Mouse (Mus musculus) lung, postnatal 0 days (tissue): ENCODE results near the gene Btg2. TPM values are rescaled to one million over a fixed set of nuclear protein-coding genes. Genes with fewer than 3 reads are reported as not detected.

Source experiments
- ATAC-seq: fragments of 200-750 bp; cut with Nextera tagmentation; 2 replicates; pipeline ENCODE4 v1.8.0; 2017; ENCODE audit warnings: moderate library complexity
- DNase-seq: peaks from one replicate; pipeline ENCODE4 v3.0.0-alpha.2; 2016; ENCODE audit warnings: low spot score
- H3K27ac ChIP-seq: fragments of 300-500 bp; sonication (generic); 2 replicates; pipeline ENCODE4 v1.5.1; 2014; ENCODE audit warnings: antibody characterized with exemption, mild to moderate bottlenecking, low read length, mixed read lengths
- H3K27me3 ChIP-seq: fragments of 300-500 bp; sonication (generic); replicated peaks from 2 replicates; pipeline ENCODE4 v1.6.1; 2014; ENCODE audit warnings: low read length, mixed read lengths; ENCODE audit not compliant: insufficient read depth
- H3K36me3 ChIP-seq: fragments of 300-500 bp; sonication (generic); 2 replicates; pipeline ENCODE4 v1.6.1; 2014; ENCODE audit warnings: low read length, mixed read lengths; ENCODE audit not compliant: insufficient read depth
- H3K4me1 ChIP-seq: fragments of 300-500 bp; sonication (generic); 2 replicates; pipeline ENCODE4 v1.6.1; 2014; ENCODE audit warnings: antibody characterized with exemption, low read depth, low read length, mixed read lengths; ENCODE audit not compliant: insufficient read depth
- H3K4me2 ChIP-seq: fragments of 300-500 bp; sonication (generic); replicated peaks from 2 replicates; pipeline ENCODE4 v1.6.1; 2014; ENCODE audit warnings: low read depth, mild to moderate bottlenecking, low read length, moderate library complexity, mixed read lengths
- H3K4me3 ChIP-seq: fragments of 300-500 bp; sonication (generic); 2 replicates; pipeline ENCODE4 v1.5.1; 2014; ENCODE audit warnings: low read depth, low read length
- H3K9ac ChIP-seq: fragments of 300-500 bp; sonication (generic); replicated peaks from 2 replicates; pipeline ENCODE4 v1.6.1; 2014; ENCODE audit warnings: low read depth, mild to moderate bottlenecking
- H3K9me3 ChIP-seq: fragments of 300-500 bp; sonication (generic); 2 replicates; pipeline ENCODE4 v1.6.1; 2016; ENCODE audit warnings: low read length, mixed read lengths
- CTCF ChIP-seq: IDR thresholded peaks from 2 replicates; pipeline ENCODE4 v1.5.1; 2016; ENCODE audit warnings: antibody characterized with exemption, mild to moderate bottlenecking
- EP300 ChIP-seq: IDR thresholded peaks from 2 replicates; pipeline ENCODE4 v1.6.1; 2016; ENCODE audit warnings: antibody characterized with exemption, mild to moderate bottlenecking, control low read depth
- WGBS: fragments of 180-500 bp; shearing (Covaris S2); extraction: QIAGEN DNeasy Blood & Tissue Kit; methylation state at CpG from one replicate; pipeline ENCODE4 v1.1.7; 2014; 5-methylcytosine and 5-hydroxymethylcytosine counted together
- polyA plus RNA-seq: library from polyadenylated mRNA; unstranded; fragments of >200 nt; fragmentation: Nextera tagmentation; extraction: Ambion mirVana; gene quantifications from 2 replicates; pipeline ENCODE4 v1.2.1, GENCODE M21; 2015

Gene Btg2
- polyA plus RNA-seq, 1 experiment from 2014 or later = 184 TPM

- Histone ChIP-seq H3K9me3 (no peaks in the 10 kb centered on the region), H3K9ac (no peak overlapping the region), H3K4me3 (no peak overlapping the region; the same call in 1 of the 2 replicates), H3K27ac (peak overlapping the region; percentile 71), H3K27me3 (no peaks in the 10 kb centered on the region), H3K4me2 (peak overlapping the region; percentile 27), H3K4me1 (peaks cover 12% of the 10 kb centered on the region), H3K36me3 (no peaks in the 10 kb centered on the region)
- ATAC-seq (peak; percentile 44), DNase-seq (peak; percentile 85)
- 39% methylated on average over 3 of the region's 3 CpGs for WGBS
- TF ChIP-seq EP300 (no peak), CTCF (no peak)
These were observed 27.0 kb upstream of the Btg2 start for GRCm38 (mm10) chr1:134105764-134106430.

GRCm38 (mm10) chr1:134105043-134105763 is 26.3 kb upstream of the Btg2 start:
- H3K9me3 ChIP-seq = no peaks in the 10 kb centered on the region
- peaks cover 16% of the 10 kb centered on the region for H3K4me1 ChIP-seq
- H3K27me3 ChIP-seq = no peaks in the 10 kb centered on the region
- ATAC-seq (peak; percentile 4; the same call in 1 of the 2 replicates), DNase-seq (no peak)
- TF ChIP-seq CTCF (no peak), EP300 (no peak)
- H3K4me3 ChIP-seq = no peak overlapping the region; the same call in 1 of the 2 replicates
- 56% methylated on average over 11 of the region's 11 CpGs for WGBS
- peak overlapping the region; percentile 71 for H3K27ac ChIP-seq
- H3K4me2 ChIP-seq = peak overlapping the region; percentile 27
- H3K36me3 ChIP-seq = no peaks in the 10 kb centered on the region
- no peak overlapping the region for H3K9ac ChIP-seq

- H3K27me3 ChIP-seq = no peaks in the 10 kb centered on the region
- TF ChIP-seq EP300 (no peak; the same call in 1 of the 2 replicates), CTCF (no peak)
- DNase-seq (peak; percentile 80), ATAC-seq (peak; percentile 29)
- peak overlapping the region; percentile 73 for H3K27ac ChIP-seq
- no peak overlapping the region for H3K4me2 ChIP-seq
- WGBS = 54% methylated on average over 5 of the region's 5 CpGs
- peaks cover 26% of the 10 kb centered on the region for H3K4me1 ChIP-seq
- H3K36me3 ChIP-seq = no peaks in the 10 kb centered on the region
- no peak overlapping the region for H3K4me3 ChIP-seq
- H3K9ac ChIP-seq = no peak overlapping the region
- H3K9me3 ChIP-seq = no peaks in the 10 kb centered on the region
These were observed 24.9 kb upstream of the Btg2 start for GRCm38 (mm10) chr1:134103861-134104260.

GRCm38 (mm10) chr1:134101593-134101992 is 22.7 kb upstream of the Btg2 start:
- Histone ChIP-seq H3K9me3 (no peaks in the 10 kb centered on the region), H3K4me1 (peaks cover 49% of the 10 kb centered on the region), H3K27ac (no peak overlapping the region), H3K9ac (no peak overlapping the region), H3K4me3 (no peak overlapping the region), H3K36me3 (no peaks in the 10 kb centered on the region), H3K4me2 (no peak overlapping the region), H3K27me3 (no peaks in the 10 kb centered on the region)
- ATAC-seq (no peak), DNase-seq (no peak)
- no peak for TF ChIP-seq EP300
- no peak for TF ChIP-seq CTCF
- 62% methylated on average over 3 of the region's 3 CpGs for WGBS

- H3K27me3 ChIP-seq = no peaks in the 10 kb centered on the region
- no peak overlapping the region for H3K4me3 ChIP-seq
- DNase-seq (no peak), ATAC-seq (no peak)
- 79% methylated on average over 4 of the region's 4 CpGs for WGBS
- H3K9ac ChIP-seq = no peak overlapping the region
- H3K4me2 ChIP-seq = no peak overlapping the region
- TF ChIP-seq EP300 (no peak), CTCF (no peak)
- no peaks in the 10 kb centered on the region for H3K9me3 ChIP-seq
- H3K4me1 ChIP-seq = peaks cover 55% of the 10 kb centered on the region
- peak overlapping the region; percentile 97; the same call in 1 of the 2 replicates for H3K27ac ChIP-seq
- H3K36me3 ChIP-seq = no peaks in the 10 kb centered on the region
These were observed 22.0 kb upstream of the Btg2 start for GRCm38 (mm10) chr1:134100928-134101327.

GRCm38 (mm10) chr1:134100401-134100800 is 21.5 kb upstream of the Btg2 start:
- 77% methylated on average over 5 of the region's 5 CpGs for whole genome bisulfite sequencing
- TF ChIP-seq EP300 (no peak), CTCF (no peak)
- no peak overlapping the region for H3K4me2 ChIP-seq
- H3K4me3 ChIP-seq = no peak overlapping the region
- no peaks in the 10 kb centered on the region for H3K27me3 ChIP-seq
- H3K9me3 ChIP-seq = no peaks in the 10 kb centered on the region
- peaks cover 60% of the 10 kb centered on the region for H3K4me1 ChIP-seq
- H3K27ac ChIP-seq = peak overlapping the region; percentile 97
- DNase-seq (no peak), ATAC-seq (no peak)
- no peaks in the 10 kb centered on the region for H3K36me3 ChIP-seq
- H3K9ac ChIP-seq = no peak overlapping the region
